Mouse (Mus musculus): Measurements from ENCODE around the gene Bcat2.

- TF ChIP-seq CTCF (IDR thresholded peaks at IDR 0.05; ENCODE audit: borderline replicate concordance, insufficient read depth, low read depth, low read length) (no peak), POLR2A (IDR thresholded peaks at IDR 0.05; ENCODE audit: borderline replicate concordance, insufficient read depth, low read length) (no peak)
Measured at GRCm38 (mm10) chr7:45624718-45625117, 54.8 kb downstream of the Bcat2 start.

Data from cerebellum, adult 2 months (tissue).